21 mouse cellular contexts compared by ENCODE assay signal in the genomic region with DNA sequence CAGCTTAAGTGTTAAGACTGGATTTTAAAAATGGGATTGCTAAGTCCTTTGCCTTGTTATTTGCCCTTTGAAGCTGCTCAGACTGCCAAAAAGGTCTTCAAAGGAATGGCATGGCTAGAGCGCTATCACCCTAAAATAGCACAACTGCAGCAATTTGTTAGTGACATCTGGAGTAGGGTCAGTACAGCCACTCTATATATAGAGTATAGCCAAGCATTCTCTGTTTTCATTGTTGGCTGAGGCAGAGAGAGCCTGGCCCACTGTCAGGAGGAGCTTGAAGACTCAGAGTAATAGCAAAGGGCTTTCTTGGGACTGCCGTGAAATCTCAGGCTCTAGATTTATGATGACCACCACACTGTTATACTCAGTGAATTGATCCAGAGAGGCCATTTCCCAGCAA.
DNase-seq lines count a peak whose midpoint lies in the region; ATAC-seq and TF ChIP-seq lines count a peak whose summit lies in the region.
"Had no signal": no experiment of that assay in that cellular context is flagged by ENCODE, and none has a peak within 500 bp of the region (broad histone marks: within the 10 kb centered on the region; RNA-seq: fewer than 3 reads in every experiment).

No protein-coding gene starts in this region.

- H3K36me3 ChIP-seq in heart, embryonic 10.5 days = no peaks in the 10 kb centered on the region
- H3K36me3 ChIP-seq in heart, postnatal 0 days (replicated peaks; ENCODE audit: control insufficient read depth, insufficient read depth, low read length) = no peaks in the 10 kb centered on the region
- H3K36me3 ChIP-seq: embryonic facial prominence, embryonic 12.5 days; midbrain, embryonic 10.5 days had no signal

- no peaks in the 10 kb centered on the region for H3K9me3 ChIP-seq in heart, embryonic 10.5 days
- no peaks in the 10 kb centered on the region for H3K9me3 ChIP-seq in heart, postnatal 0 days (replicated peaks; ENCODE audit: control insufficient read depth, low read length)
- H3K9me3 ChIP-seq: embryonic facial prominence, embryonic 12.5 days; midbrain, embryonic 10.5 days had no signal

- no peaks in the 10 kb centered on the region for H3K4me1 ChIP-seq in heart, embryonic 10.5 days
- no peaks in the 10 kb centered on the region for H3K4me1 ChIP-seq in heart, postnatal 0 days (ENCODE audit: control insufficient read depth, insufficient read depth)
- H3K4me1 ChIP-seq: embryonic facial prominence, embryonic 12.5 days; midbrain, embryonic 10.5 days had no signal

- H3K4me3 ChIP-seq in heart, embryonic 10.5 days = no peak overlapping the region
- H3K4me3 ChIP-seq in heart, postnatal 0 days (ENCODE audit: low read depth, low read length) = no peak overlapping the region
- H3K4me3 ChIP-seq: embryonic facial prominence, embryonic 12.5 days; erythroblast, embryonic 14.5 days; layer of hippocampus, adult 2 months; midbrain, embryonic 10.5 days had no signal

- H3K27ac ChIP-seq in heart, embryonic 10.5 days = peak overlapping the region; percentile 33; the same call in 1 of the 2 replicates
- no peak overlapping the region for H3K27ac ChIP-seq in heart, postnatal 0 days (ENCODE audit: low read depth)
- H3K27ac ChIP-seq: embryonic facial prominence, embryonic 12.5 days; hindbrain, postnatal 0 days; layer of hippocampus, adult 2 months; liver, embryonic 14.5 days; macrophage; midbrain, embryonic 10.5 days had no signal

- ATAC-seq in heart, postnatal 0 days (ENCODE audit: insufficient read depth, low read depth) = peak; percentile 75
- ATAC-seq: forebrain, embryonic 14.5 days; hindbrain, postnatal 0 days; intestine, postnatal 0 days had no signal

- TF ChIP-seq CTCF in heart, postnatal 0 days (IDR thresholded peaks at IDR 0.05; ENCODE audit: low read depth) = no peak

- no peak overlapping the region for H3K4me2 ChIP-seq in heart, postnatal 0 days (ENCODE audit: low read depth, low read length)
- H3K4me2 ChIP-seq: embryonic facial prominence, embryonic 12.5 days had no signal

- no peaks in the 10 kb centered on the region for H3K27me3 ChIP-seq in heart, embryonic 10.5 days (ENCODE audit: insufficient read depth, poor library complexity, severe bottlenecking)
- no peaks in the 10 kb centered on the region for H3K27me3 ChIP-seq in heart, postnatal 0 days (ENCODE audit: control insufficient read depth, insufficient read depth, low read length)
- H3K27me3 ChIP-seq: embryonic facial prominence, embryonic 12.5 days had no signal

- H3K9ac ChIP-seq in heart, postnatal 0 days (replicated peaks; ENCODE audit: low read depth, low read length) = no peak overlapping the region
- H3K9ac ChIP-seq: embryonic facial prominence, embryonic 12.5 days; liver, embryonic 14.5 days had no signal

- 46% methylated on average over 2 of the region's 2 CpGs for WGBS in heart, embryonic 10.5 days
- WGBS in heart, postnatal 0 days = 38% methylated on average over 2 of the region's 2 CpGs

- intact Hi-C loops in gastrocnemius, postnatal 36 days (cut with DNase I) = no loop called here

- no peak for TF ChIP-seq EP300 in heart, postnatal 0 days (IDR thresholded peaks at IDR 0.05; ENCODE audit: low read depth)

- DNase-seq in lung, postnatal 10 days = peak; percentile 32
- no peak for DNase-seq in lung, adult 18-20 months
- peak; percentile 19 for DNase-seq in gastrocnemius, postnatal 36 days
- no peak for DNase-seq in heart, embryonic 10.5 days (ENCODE audit: low spot score)
- DNase-seq in heart, postnatal 0 days (ENCODE audit: low spot score) = peak; percentile 41
- DNase-seq in MN1 (ENCODE audit: low spot score) = no peak
- no peak for DNase-seq in adrenal gland, adult 18-20 months (ENCODE audit: low spot score in 2 of 2)
- DNase-seq: adrenal gland, postnatal 10 days; cerebellum, postnatal 10 days; retina, postnatal 1 day; right cerebral cortex, postnatal 4 days; thymus, postnatal 14 days had no signal

Comparison
In these comparisons a context has a peak if more than half of its experiments do, and no peak if none do; other contexts are left out.
1. DNase-seq: peak in lung, postnatal 10 days (single experiment), gastrocnemius, postnatal 36 days (2 of 2) and heart, postnatal 0 days (single experiment); none in lung, adult 18-20 months (0 of 2), heart, embryonic 10.5 days (single experiment), MN1 (single experiment) and adrenal gland, adult 18-20 months (0 of 2).